In genomic region chr4:135013932-135014331, GRCm38 (mm10) we compare ENCODE assay signal across 13 mouse cellular contexts.
DNase-seq lines count a peak whose midpoint lies in the region; ATAC-seq and TF ChIP-seq lines count a peak whose summit lies in the region.
"Had no signal": no experiment of that assay in that cellular context is flagged by ENCODE, and none has a peak within 500 bp of the region (broad histone marks: within the 10 kb centered on the region; RNA-seq: fewer than 3 reads in every experiment).

No protein-coding gene starts in this region.

- no peaks in the 10 kb centered on the region for H3K9me3 ChIP-seq in kidney, postnatal 0 days (replicated peaks; ENCODE audit: low read length)
- no peaks in the 10 kb centered on the region for H3K9me3 ChIP-seq in E14TG2a.4 (ENCODE audit: low read length)

- ATAC-seq in kidney, postnatal 0 days (replicated peaks; ENCODE audit: low FRiP score, low read depth) = no peak

- no peak for DNase-seq in kidney, postnatal 0 days (ENCODE audit: low spot score)
- DNase-seq in kidney, adult 8-10 months = no peak
- peak; percentile 63 for DNase-seq in testis, postnatal 10 days (ENCODE audit: low spot score)
- no peak for DNase-seq in cerebellum, adult 9-10 months
- no peak for DNase-seq in retina, embryonic 14.5 days (ENCODE audit: low spot score)
- no peak for DNase-seq in left cerebral cortex, postnatal 25 days (ENCODE audit: low spot score in 2 of 2)
- DNase-seq: heart, postnatal 14 days; kidney, adult 18-20 months had no signal

- TF ChIP-seq CTCF in kidney, postnatal 0 days (IDR thresholded peaks at IDR 0.05; ENCODE audit: low read depth) = peak; percentile 40; the same call in 1 of the 2 replicates
- peak; percentile 88 for TF ChIP-seq CTCF in E14TG2a.4 (conservative IDR thresholded peaks at IDR 0.05; ENCODE audit: low read length)
- peak; percentile 41 for TF ChIP-seq CTCF in bone marrow macrophage, adult 2 months (IDR thresholded peaks at IDR 0.05; ENCODE audit: low read depth, low read length)

- no peaks in the 10 kb centered on the region for H3K4me1 ChIP-seq in kidney, postnatal 0 days (replicated peaks; ENCODE audit: insufficient read depth, low read length)
- peaks cover 30% of the 10 kb centered on the region for H3K4me1 ChIP-seq in E14TG2a.4 (replicated peaks; ENCODE audit: low read depth, low read length)
- no peaks in the 10 kb centered on the region for H3K4me1 ChIP-seq in bone marrow macrophage, adult 2 months (ENCODE audit: control insufficient read depth, insufficient read depth, low read length)
- H3K4me1 ChIP-seq: liver, embryonic 15.5 days had no signal

- H3K9ac ChIP-seq in kidney, postnatal 0 days (ENCODE audit: low read depth, low read length) = no peak overlapping the region
- H3K9ac ChIP-seq: liver, embryonic 15.5 days; midbrain, embryonic 12.5 days had no signal

- H3K27ac ChIP-seq in kidney, postnatal 0 days = no peak overlapping the region
- no peak overlapping the region for H3K27ac ChIP-seq in bone marrow macrophage, adult 2 months (ENCODE audit: insufficient read depth, low read depth, low read length)
- H3K27ac ChIP-seq: liver, embryonic 15.5 days; midbrain, embryonic 12.5 days had no signal

- TF ChIP-seq POLR2A in bone marrow macrophage, adult 2 months (IDR thresholded peaks at IDR 0.05; ENCODE audit: borderline replicate concordance, low read depth, low read length) = no peak

- 55% methylated on average over 2 of the region's 2 CpGs for WGBS in kidney, postnatal 0 days

- no peaks in the 10 kb centered on the region for H3K27me3 ChIP-seq in kidney, postnatal 0 days (ENCODE audit: insufficient read depth, low read length)
- peaks cover 5% of the 10 kb centered on the region; the same call in 1 of the 2 replicates for H3K27me3 ChIP-seq in E14TG2a.4 (ENCODE audit: insufficient read depth, low read length)

- no peaks in the 10 kb centered on the region for H3K36me3 ChIP-seq in kidney, postnatal 0 days (ENCODE audit: insufficient read depth, low read length)
- H3K36me3 ChIP-seq in E14TG2a.4 (ENCODE audit: insufficient read depth, low read length) = no peaks in the 10 kb centered on the region
- H3K36me3 ChIP-seq: embryonic facial prominence, embryonic 10.5 days; liver, embryonic 15.5 days; midbrain, embryonic 12.5 days had no signal

- H3K4me2 ChIP-seq in kidney, postnatal 0 days (ENCODE audit: low read length) = no peak overlapping the region
- H3K4me2 ChIP-seq: liver, embryonic 15.5 days; midbrain, embryonic 12.5 days had no signal

- intact Hi-C loops in left cerebral cortex, postnatal 25 days (cut with DNase I) = no loop called here

- no peak overlapping the region for H3K4me3 ChIP-seq in kidney, postnatal 0 days (replicated peaks; ENCODE audit: low read depth, low read length)
- H3K4me3 ChIP-seq in E14TG2a.4 (replicated peaks; ENCODE audit: low read length) = no peak overlapping the region
- no peak overlapping the region for H3K4me3 ChIP-seq in bone marrow macrophage, adult 2 months (ENCODE audit: insufficient read depth, low read length)
- H3K4me3 ChIP-seq: embryonic facial prominence, embryonic 10.5 days; liver, embryonic 15.5 days; midbrain, embryonic 12.5 days had no signal
